Mouse (Mus musculus) ES-E14 (cell line): ENCODE results near the gene Polr3f. TPM values are rescaled to one million over a fixed set of nuclear protein-coding genes. Genes with fewer than 3 reads are reported as not detected.

ENCODE experiments used
- DNase-seq: peaks from one replicate; pipeline ENCODE4 v3.0.0-alpha.2; 2013; ENCODE audit warnings: low read depth, low spot score
- H3K27ac ChIP-seq: 2 replicates; pipeline ENCODE4 v1.5.1; 2012; ENCODE audit warnings: low read depth, mild to moderate bottlenecking, low read length, moderate library complexity, mixed read lengths; ENCODE audit not compliant: poor library complexity, insufficient read depth, severe bottlenecking
- H3K36me3 ChIP-seq: 2 replicates; pipeline ENCODE4 v1.6.1; 2012; ENCODE audit warnings: mild to moderate bottlenecking, low read length, moderate library complexity, mixed read lengths; ENCODE audit not compliant: control insufficient read depth, poor library complexity, insufficient read depth, severe bottlenecking
- H3K4me1 ChIP-seq, 2 experiments: fragments of 150-350 bp in 1 of 2; sonication (generic) in 1 of 2; 2 replicates each; pipeline ENCODE4 v1.6.1; 2012; ENCODE audit warnings: low read length in 2 of 2, mild to moderate bottlenecking in 1 of 2, mixed read lengths in 1 of 2; ENCODE audit not compliant: control insufficient read depth in 2 of 2, insufficient read depth in 2 of 2, poor library complexity in 1 of 2
- H3K4me3 ChIP-seq, 2 experiments: fragments of 150-350 bp in 1 of 2; sonication (generic) in 1 of 2; 2 replicates each; pipeline ENCODE4 v1.5.1; 2012; ENCODE audit warnings: low read length in 2 of 2, low read depth in 1 of 2, mild to moderate bottlenecking in 1 of 2, mixed read lengths in 1 of 2; ENCODE audit not compliant: insufficient read depth in 1 of 2, poor library complexity in 1 of 2, severe bottlenecking in 1 of 2
- H3K9ac ChIP-seq: 2 replicates; pipeline ENCODE4 v1.6.1; 2012; ENCODE audit warnings: low read depth, mild to moderate bottlenecking, low read length, mixed read lengths; ENCODE audit not compliant: poor library complexity, insufficient read depth, severe bottlenecking
- H3K9me3 ChIP-seq: fragments of 150-350 bp; sonication (generic); 2 replicates; pipeline ENCODE4 v1.6.1; 2012; ENCODE audit warnings: low read depth, mild to moderate bottlenecking, low read length; ENCODE audit not compliant: control insufficient read depth, insufficient read depth
- CHD2 ChIP-seq: IDR thresholded peaks from 2 replicates; pipeline ENCODE4 v1.6.1; 2014; ENCODE audit warnings: mild to moderate bottlenecking, low read depth, low read length, inconsistent platforms
- HCFC1 ChIP-seq: IDR thresholded peaks from 2 replicates; pipeline ENCODE4 v1.6.1; 2012; ENCODE audit warnings: low read length, inconsistent platforms, borderline replicate concordance; ENCODE audit not compliant: insufficient read depth
- MAFK ChIP-seq: IDR thresholded peaks from 2 replicates; pipeline ENCODE4 v1.6.1; 2014; ENCODE audit warnings: mild to moderate bottlenecking, low read depth, low read length, inconsistent platforms; ENCODE audit not compliant: insufficient read depth
- ZC3H11A ChIP-seq: IDR thresholded peaks from 2 replicates; pipeline ENCODE4 v1.6.1; 2012; ENCODE audit warnings: low read depth, mild to moderate bottlenecking, inconsistent platforms, low read length, borderline replicate concordance
- ZNF384 ChIP-seq: IDR thresholded peaks from 2 replicates; pipeline ENCODE4 v1.6.1; 2012; ENCODE audit warnings: low read depth, low read length, inconsistent platforms
- in situ Hi-C, 2 experiments: fragments of 600-800 bp; cut with MboI; formaldehyde crosslinking; loops; one replicate each; pipeline ENCODE4 v1.15.1; 2025; ENCODE audit warnings: low sequenced_read_pairs in 2 of 2, inconsistent platforms in 1 of 2; ENCODE audit not compliant: unreplicated experiment in 2 of 2
- total RNA-seq: library from RNA; depleted of rRNA; stranded (reverse); fragments of 300-350 nt; gene quantifications from 2 replicates; pipeline ENCODE4 v1.2.3, GENCODE M21; 2012; rRNA removed

Polr3f gene
- 36.5 and 48.4 TPM in 2 replicates for total RNA-seq

- H3K9ac ChIP-seq = peak within 1 kb of the TSS; percentile 96
- in situ Hi-C loops = no loop called here
- H3K9me3 ChIP-seq = no peaks in the 10 kb centered on the region
- H3K4me3 ChIP-seq = peak within 1 kb of the TSS; percentile 95 to 99
- peak within 1 kb of the TSS; percentile 70 for H3K27ac ChIP-seq
- peak; percentile 80; the same call in 1 of the 2 replicates for TF ChIP-seq HCFC1
- no peak for TF ChIP-seq ZNF384
- DNase-seq = peak; percentile 95
- H3K4me1 ChIP-seq = 0 out of 4 replicates have a peak, but pooled peaks cover 0 to 2% of the 10 kb centered on the region in 2 experiments
- peaks cover 4% of the 10 kb centered on the region for H3K36me3 ChIP-seq
Observed at GRCm38 (mm10) chr2:144526981-144527820, at the start of gene Polr3f, which contains the start of gene Dzank1. Polr3f (plus strand) TSS chr2:144527718. Dzank1 (minus strand) TSS chr2:144527414.

- no peak overlapping the region for H3K9ac ChIP-seq
- in situ Hi-C loops = no loop called here
Observed at GRCm38 (mm10) chr2:144479421-144479820, 48.1 kb upstream of the Polr3f start.

DNA sequence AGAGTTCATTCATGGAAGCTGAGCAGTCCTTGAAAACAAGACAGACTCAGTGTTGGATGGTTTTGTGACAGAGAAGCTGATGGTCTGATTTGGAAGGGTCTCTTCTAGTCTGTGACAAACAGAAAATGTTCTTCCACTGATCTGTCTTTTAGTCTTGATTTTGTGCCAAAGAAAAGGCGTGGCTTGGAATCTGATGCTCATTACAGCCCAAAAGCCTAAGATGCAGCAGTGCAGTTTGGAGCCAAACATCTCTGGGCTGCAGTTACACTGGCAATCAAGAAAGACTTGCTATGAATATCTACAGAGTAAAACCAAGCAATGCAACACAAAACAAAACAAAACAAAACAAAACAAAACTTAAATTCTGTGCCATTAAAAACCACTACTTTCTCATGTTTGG, 43.4 kb upstream of the Polr3f start:
- in situ Hi-C loops = no loop called here
- Histone ChIP-seq H3K9ac (no peak overlapping the region), H3K36me3 (no peaks in the 10 kb centered on the region), H3K4me3 (no peak overlapping the region), H3K27ac (no peak overlapping the region), H3K4me1 (no peaks in the 10 kb centered on the region), H3K9me3 (no peaks in the 10 kb centered on the region)
- DNase-seq = no peak
- TF ChIP-seq HCFC1 (no peak), ZC3H11A (no peak)

More at GRCm38 (mm10) chr2:144479421-144479820, 48.1 kb upstream of the Polr3f start:
- Histone ChIP-seq H3K27ac (no peak overlapping the region), H3K4me1 (no peaks in the 10 kb centered on the region), H3K9me3 (no peaks in the 10 kb centered on the region), H3K4me3 (no peak overlapping the region), H3K36me3 (no peaks in the 10 kb centered on the region)
- no peak for TF ChIP-seq MAFK
- no peak for TF ChIP-seq ZNF384
- no peak for TF ChIP-seq HCFC1
- no peak for TF ChIP-seq ZC3H11A
- no peak for TF ChIP-seq CHD2
- no peak for DNase-seq

- DNase-seq = no peak
- Histone ChIP-seq H3K4me1 (no peaks in the 10 kb centered on the region), H3K36me3 (no peaks in the 10 kb centered on the region), H3K9ac (no peak overlapping the region), H3K4me3 (no peak overlapping the region), H3K9me3 (no peaks in the 10 kb centered on the region), H3K27ac (no peak overlapping the region)
- no peak for TF ChIP-seq HCFC1
- in situ Hi-C loops = no loop called here
Observed at GRCm38 (mm10) chr2:144485439-144485838, 42.1 kb upstream of the Polr3f start.

DNA sequence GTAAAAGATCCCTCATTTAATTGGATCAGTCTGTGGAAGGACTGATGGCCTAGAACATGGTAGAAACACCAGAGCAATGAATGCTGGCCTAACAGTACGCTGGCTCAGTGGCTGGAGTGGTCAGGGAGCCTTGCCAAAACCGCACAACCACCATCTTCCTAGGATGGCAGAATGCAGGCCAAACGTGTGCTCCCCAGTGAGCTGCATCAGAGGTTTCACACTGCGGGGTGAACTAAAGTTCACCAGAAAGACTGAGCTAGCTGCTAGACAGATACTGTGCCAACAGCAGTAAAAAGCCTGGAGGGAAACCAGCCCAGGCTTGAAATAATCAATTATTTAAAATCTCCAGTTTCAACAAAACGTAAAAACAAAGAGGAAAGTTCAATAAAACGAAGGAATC, 40.0 kb upstream of the Polr3f start:
- Histone ChIP-seq H3K9ac (no peak overlapping the region), H3K27ac (no peak overlapping the region), H3K4me3 (no peak overlapping the region), H3K4me1 (no peaks in the 10 kb centered on the region), H3K36me3 (no peaks in the 10 kb centered on the region), H3K9me3 (no peaks in the 10 kb centered on the region)
- DNase-seq = no peak
- in situ Hi-C loops = no loop called here
- TF ChIP-seq MAFK (no peak), ZC3H11A (no peak), HCFC1 (no peak), ZNF384 (no peak), CHD2 (no peak)
